Mouse (Mus musculus) heart, adult 2 months (tissue): ENCODE measurements around the gene Mtus2. TPM values are rescaled to one million over a fixed set of nuclear protein-coding genes. Genes with fewer than 3 reads are reported as not detected.

Experiments
- DNase-seq, 2 experiments: peaks; one replicate each; pipeline ENCODE4 v3.0.0; 2021
- H3K27ac ChIP-seq: fragments of 200-600 bp; 2 replicates; pipeline ENCODE4 v1.8.1; 2022
- H3K27me3 ChIP-seq: fragments of 200-500 bp; 2 replicates; pipeline ENCODE4 v1.6.1; 2012; ENCODE audit warnings: mild to moderate bottlenecking, low read length, inconsistent platforms, mixed read lengths; ENCODE audit not compliant: control insufficient read depth, insufficient read depth
- H3K36me3 ChIP-seq: fragments of 200-500 bp; 2 replicates; pipeline ENCODE4 v1.6.1; 2012; ENCODE audit warnings: low read length, inconsistent platforms; ENCODE audit not compliant: control insufficient read depth, insufficient read depth
- H3K4me1 ChIP-seq: fragments of 200-500 bp; 2 replicates; pipeline ENCODE4 v1.6.1; 2011; ENCODE audit warnings: low read length; ENCODE audit not compliant: control insufficient read depth, insufficient read depth
- H3K4me3 ChIP-seq: fragments of 200-600 bp; 2 replicates; pipeline ENCODE4 v1.8.1; 2022
- H3K79me2 ChIP-seq: fragments of 200-500 bp; replicated peaks from 2 replicates; pipeline ENCODE4 v1.6.1; 2012; ENCODE audit warnings: mild to moderate bottlenecking, inconsistent platforms, low read length, moderate library complexity, mixed read lengths; ENCODE audit not compliant: control insufficient read depth, insufficient read depth
- H3K9ac ChIP-seq: fragments of 200-500 bp; 2 replicates; pipeline ENCODE4 v1.6.1; 2012; ENCODE audit warnings: low read depth, mild to moderate bottlenecking, control low read depth, inconsistent platforms, low read length, mixed read lengths
- CTCF ChIP-seq: fragments of 200-600 bp; IDR thresholded peaks from 2 replicates; pipeline ENCODE4 v1.8.1; 2022; ENCODE audit warnings: antibody characterized with exemption, mild to moderate bottlenecking, moderate library complexity
- EP300 ChIP-seq: fragments of 200-500 bp; IDR thresholded peaks from 2 replicates; pipeline ENCODE4 v1.6.1; 2011; ENCODE audit warnings: low read depth, low read length, control low read depth; ENCODE audit not compliant: insufficient read depth
- POLR2A ChIP-seq: fragments of 200-500 bp; IDR thresholded peaks from 2 replicates; pipeline ENCODE4 v1.6.1; 2011; ENCODE audit warnings: mild to moderate bottlenecking, low read depth, low read length, control low read depth; ENCODE audit not compliant: insufficient read depth
- WGBS: fragments of 180-500 bp; shearing (Covaris S2); methylation state at CpG from one replicate; pipeline ENCODE4 v1.1.7; 2018; 5-methylcytosine and 5-hydroxymethylcytosine counted together
- intact Hi-C: fragments of 180-260 bp; cut with DNase I; formaldehyde crosslinking; loops from one replicate; pipeline ENCODE4 v1.15.1; 2025
- polyA plus RNA-seq: library from polyadenylated mRNA; depleted of rRNA; stranded (reverse); fragments of >200 nt; gene quantifications from 2 replicates; pipeline ENCODE4 v1.2.3, GENCODE M21; 2012
- total RNA-seq, 2 experiments: library from RNA; stranded (reverse); gene quantifications; 2 replicates each; pipeline ENCODE4 v1.2.3; 2021

Mtus2 gene
- total and polyA plus RNA-seq, 3 experiments, result 53.5 to 109 (median 96.9) TPM

- Histone ChIP-seq H3K36me3 (no peaks in the 10 kb centered on the region), H3K27ac (no peak overlapping the region), H3K27me3 (no peaks in the 10 kb centered on the region), H3K4me1 (no peaks in the 10 kb centered on the region), H3K9ac (no peak overlapping the region), H3K79me2 (no peaks in the 10 kb centered on the region), H3K4me3 (no peak overlapping the region)
- WGBS, result 72% methylated on average over 13 of the region's 13 CpGs
- intact Hi-C loops, result no loop called here
- TF ChIP-seq POLR2A, result no peak
- no peak for TF ChIP-seq EP300
- no peak for TF ChIP-seq CTCF
- no peak for DNase-seq
These were observed 195.7 kb downstream of the Mtus2 start for GRCm38 (mm10) chr5:148152600-148153402.

- DNase-seq, result no peak
- intact Hi-C loops, result no loop called here
- Histone ChIP-seq H3K36me3 (no peaks in the 10 kb centered on the region), H3K9ac (no peak overlapping the region), H3K4me3 (no peak overlapping the region), H3K79me2 (no peaks in the 10 kb centered on the region), H3K27ac (no peak overlapping the region), H3K4me1 (no peaks in the 10 kb centered on the region), H3K27me3 (no peaks in the 10 kb centered on the region)
- TF ChIP-seq CTCF, result no peak
- TF ChIP-seq EP300, result no peak
- no peak for TF ChIP-seq POLR2A
- 74% methylated on average over 9 of the region's 9 CpGs for WGBS
These were observed 196.2 kb downstream of the Mtus2 start for GRCm38 (mm10) chr5:148153403-148153713.

- TF ChIP-seq EP300, result no peak
- no peak for TF ChIP-seq CTCF
- TF ChIP-seq POLR2A, result no peak
- no peak for DNase-seq
- H3K4me3 ChIP-seq, result no peak overlapping the region
- no peak overlapping the region for H3K9ac ChIP-seq
- H3K36me3 ChIP-seq, result no peaks in the 10 kb centered on the region
- no peaks in the 10 kb centered on the region for H3K79me2 ChIP-seq
- intact Hi-C loops, result no loop called here
- WGBS, result 61% methylated on average over 3 of the region's 3 CpGs
- H3K27me3 ChIP-seq, result no peaks in the 10 kb centered on the region
- H3K27ac ChIP-seq, result no peak overlapping the region
- no peaks in the 10 kb centered on the region for H3K4me1 ChIP-seq
These were observed 197.6 kb downstream of the Mtus2 start for GRCm38 (mm10) chr5:148154727-148155126.

- no peak overlapping the region for H3K27ac ChIP-seq
- H3K9ac ChIP-seq, result no peak overlapping the region
- H3K36me3 ChIP-seq, result no peaks in the 10 kb centered on the region
- no peaks in the 10 kb centered on the region for H3K79me2 ChIP-seq
- DNase-seq, result no peak
- no peaks in the 10 kb centered on the region for H3K27me3 ChIP-seq
- intact Hi-C loops, result no loop called here
- no peak for TF ChIP-seq EP300
- no peak for TF ChIP-seq CTCF
- TF ChIP-seq POLR2A, result no peak
- H3K4me1 ChIP-seq, result no peaks in the 10 kb centered on the region
- no peak overlapping the region for H3K4me3 ChIP-seq
- 56% methylated on average over 8 of the region's 8 CpGs for WGBS
These were observed 202.2 kb downstream of the Mtus2 start for GRCm38 (mm10) chr5:148159328-148159727.

GRCm38 (mm10) chr5:148160529-148161154 lies 203.5 kb downstream of the Mtus2 start:
- intact Hi-C loops, result no loop called here

GRCm38 (mm10) chr5:148165111-148165510 lies 208.0 kb downstream of the Mtus2 start:
- no peak for TF ChIP-seq EP300
- no peak for TF ChIP-seq CTCF
- TF ChIP-seq POLR2A, result no peak
- Histone ChIP-seq H3K27me3 (no peaks in the 10 kb centered on the region), H3K27ac (no peak overlapping the region), H3K36me3 (no peaks in the 10 kb centered on the region), H3K79me2 (no peaks in the 10 kb centered on the region), H3K4me1 (no peaks in the 10 kb centered on the region), H3K4me3 (no peak overlapping the region), H3K9ac (no peak overlapping the region)
- no peak for DNase-seq
- WGBS, result 71% methylated on average over 1 of the region's 1 CpGs
- intact Hi-C loops, result no loop called here

More at GRCm38 (mm10) chr5:148160529-148161154, 203.5 kb downstream of the Mtus2 start:
- Histone ChIP-seq H3K4me3 (no peak overlapping the region), H3K27me3 (no peaks in the 10 kb centered on the region), H3K27ac (no peak overlapping the region), H3K36me3 (no peaks in the 10 kb centered on the region), H3K9ac (no peak overlapping the region), H3K4me1 (no peaks in the 10 kb centered on the region), H3K79me2 (no peaks in the 10 kb centered on the region)
- WGBS, result 94% methylated on average over 17 of the region's 17 CpGs
- no peak for DNase-seq
- no peak for TF ChIP-seq EP300
- TF ChIP-seq POLR2A, result no peak
- TF ChIP-seq CTCF, result no peak
